Mouse (Mus musculus) forebrain, embryonic 15.5 days (tissue): ENCODE results near the gene Car2. TPM values are rescaled to one million over a fixed set of nuclear protein-coding genes. Genes with fewer than 3 reads are reported as not detected.
A peak's percentile ranks its signal among the peaks of the same experiment; 100 is the strongest.

Experiments used
- ATAC-seq: fragments of 200-750 bp; cut with Nextera tagmentation; replicated peaks from 2 replicates; pipeline ENCODE4 v1.8.0; 2017; ENCODE audit warnings: mild to moderate bottlenecking, moderate TSS enrichment, moderate library complexity
- H3K27ac ChIP-seq: fragments of 300-500 bp; sonication (generic); replicated peaks from 2 replicates; pipeline ENCODE4 v1.5.1; 2015; ENCODE audit warnings: mild to moderate bottlenecking, inconsistent platforms
- H3K27me3 ChIP-seq: fragments of 300-500 bp; sonication (generic); 2 replicates; pipeline ENCODE4 v1.6.1; 2015; ENCODE audit warnings: inconsistent platforms
- H3K36me3 ChIP-seq: fragments of 300-500 bp; sonication (generic); 2 replicates; pipeline ENCODE4 v1.6.1; 2015; ENCODE audit warnings: mild to moderate bottlenecking, inconsistent platforms
- H3K4me1 ChIP-seq: fragments of 300-500 bp; sonication (generic); 2 replicates; pipeline ENCODE4 v1.6.1; 2015; ENCODE audit warnings: inconsistent platforms
- H3K4me2 ChIP-seq: fragments of 300-500 bp; sonication (generic); replicated peaks from 2 replicates; pipeline ENCODE4 v1.6.1; 2015; ENCODE audit warnings: mild to moderate bottlenecking, inconsistent platforms
- H3K4me3 ChIP-seq: fragments of 300-500 bp; sonication (generic); 2 replicates; pipeline ENCODE4 v1.5.1; 2015; ENCODE audit warnings: mild to moderate bottlenecking, inconsistent platforms
- H3K9ac ChIP-seq: fragments of 300-500 bp; sonication (generic); replicated peaks from 2 replicates; pipeline ENCODE4 v1.6.1; 2015; ENCODE audit warnings: mild to moderate bottlenecking, inconsistent platforms
- H3K9me3 ChIP-seq: fragments of 300-500 bp; sonication (generic); 2 replicates; pipeline ENCODE4 v1.6.1; 2016; ENCODE audit warnings: inconsistent platforms
- WGBS: fragments of 180-500 bp; shearing (Covaris S2); methylation state at CpG from one replicate; pipeline ENCODE4 v1.1.7; 2015; ENCODE audit warnings: mixed read lengths; 5-methylcytosine and 5-hydroxymethylcytosine counted together
- polyA plus RNA-seq: library from polyadenylated mRNA; unstranded; fragments of >200 nt; fragmentation: Nextera tagmentation; extraction: Ambion mirVana; gene quantifications from 2 replicates; pipeline ENCODE4 v1.2.1, GENCODE M21; 2015

Car2 gene
- 21.7 and 22.7 TPM in 2 replicates for polyA plus RNA-seq

DNA sequence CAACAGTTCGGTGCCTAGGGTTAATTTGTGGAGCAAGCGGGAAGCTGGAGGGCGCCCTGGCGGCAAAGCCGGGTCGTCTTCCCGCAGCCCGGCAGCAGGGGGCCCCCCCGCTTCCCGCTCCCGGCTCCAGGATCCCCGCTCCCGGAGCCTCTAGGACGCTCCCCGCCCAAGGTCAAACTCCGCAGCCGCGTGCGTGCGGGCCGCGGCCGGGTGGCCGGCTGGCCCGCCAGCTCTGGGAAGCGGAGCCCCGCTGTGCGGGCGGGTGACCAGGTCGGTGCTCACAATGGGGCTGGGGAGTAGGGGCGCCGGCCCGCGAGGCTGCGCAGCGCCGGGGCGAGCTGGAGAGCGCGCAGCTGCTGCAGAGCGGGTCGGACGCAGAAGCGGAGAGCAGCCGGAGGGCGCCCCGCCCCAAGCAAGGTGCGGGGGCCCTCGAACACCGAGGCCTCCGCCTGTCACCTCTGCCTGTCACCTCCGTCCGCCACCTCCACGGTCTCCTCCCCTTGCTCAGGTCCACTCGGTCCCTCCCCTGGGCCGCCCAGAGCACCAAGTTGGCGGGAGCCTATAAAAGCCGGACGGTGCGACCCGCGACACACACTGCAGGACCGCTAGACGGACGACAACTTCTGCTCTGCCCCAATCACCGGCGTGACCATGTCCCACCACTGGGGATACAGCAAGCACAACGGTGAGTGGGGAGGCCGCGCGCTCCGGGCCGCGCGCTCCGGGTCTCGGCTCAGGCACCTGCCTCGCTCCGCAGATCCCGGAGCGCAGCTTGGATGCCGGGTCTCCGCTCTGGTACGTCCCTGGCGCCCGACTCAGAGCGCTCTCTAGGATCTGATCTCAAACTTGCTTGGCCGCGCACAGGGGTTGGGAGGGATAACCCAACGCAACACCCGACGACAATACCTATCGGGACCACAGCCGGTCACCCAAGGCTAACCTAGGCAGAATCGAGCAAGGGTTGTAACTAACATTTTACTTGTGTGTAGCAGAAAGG is at the start of gene Car2:
TSS of gene Car2 (plus strand) at position 172 of the 997 bp plus-strand sequence.
- under 1% methylated on average over 94 of the region's 95 CpGs for WGBS
- peak; percentile 91 for ATAC-seq

DNA sequence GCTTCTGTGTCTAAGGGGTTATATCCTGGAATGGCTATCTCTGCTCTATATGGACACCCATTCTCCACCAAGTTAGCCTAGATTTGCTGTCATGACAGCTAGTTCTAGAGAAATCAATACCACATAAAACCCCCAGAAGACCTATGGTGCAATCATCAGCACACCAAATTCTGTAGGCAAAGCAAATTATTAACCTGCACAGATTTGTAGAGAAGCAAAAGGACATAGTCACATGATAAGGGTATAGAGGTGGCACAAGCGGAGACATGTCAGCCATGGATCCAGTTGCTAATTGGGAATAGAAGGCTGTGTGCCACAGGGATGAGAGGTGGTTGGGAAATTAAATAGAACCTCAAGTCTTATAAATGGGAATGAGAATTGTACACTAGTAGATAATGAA is 47.1 kb upstream of the Car2 start:
- no peaks in the 10 kb centered on the region for H3K27me3 ChIP-seq
- no peak overlapping the region for H3K4me3 ChIP-seq
- no peaks in the 10 kb centered on the region for H3K9me3 ChIP-seq
- H3K4me2 ChIP-seq, result no peak overlapping the region
- no peaks in the 10 kb centered on the region for H3K36me3 ChIP-seq
- no peak overlapping the region for H3K9ac ChIP-seq
- no peak overlapping the region for H3K27ac ChIP-seq
- WGBS, result 90% methylated on average over 1 of the region's 1 CpGs
- no peaks in the 10 kb centered on the region for H3K4me1 ChIP-seq
- ATAC-seq, result no peak

More for the DNA sequence above, at the start of gene Car2:
- Histone ChIP-seq H3K27ac (0 out of 2 replicates have a peak within 1 kb of the TSS, but pooled peaks have one; percentile 38), H3K9me3 (no peaks in the 10 kb centered on the region), H3K27me3 (no peaks in the 10 kb centered on the region), H3K4me3 (peak within 1 kb of the TSS; percentile 67), H3K36me3 (no peaks in the 10 kb centered on the region), H3K4me1 (peaks cover 6% of the 10 kb centered on the region; the same call in 1 of the 2 replicates), H3K4me2 (peak within 1 kb of the TSS; percentile 76), H3K9ac (peak within 1 kb of the TSS; percentile 61)

DNA sequence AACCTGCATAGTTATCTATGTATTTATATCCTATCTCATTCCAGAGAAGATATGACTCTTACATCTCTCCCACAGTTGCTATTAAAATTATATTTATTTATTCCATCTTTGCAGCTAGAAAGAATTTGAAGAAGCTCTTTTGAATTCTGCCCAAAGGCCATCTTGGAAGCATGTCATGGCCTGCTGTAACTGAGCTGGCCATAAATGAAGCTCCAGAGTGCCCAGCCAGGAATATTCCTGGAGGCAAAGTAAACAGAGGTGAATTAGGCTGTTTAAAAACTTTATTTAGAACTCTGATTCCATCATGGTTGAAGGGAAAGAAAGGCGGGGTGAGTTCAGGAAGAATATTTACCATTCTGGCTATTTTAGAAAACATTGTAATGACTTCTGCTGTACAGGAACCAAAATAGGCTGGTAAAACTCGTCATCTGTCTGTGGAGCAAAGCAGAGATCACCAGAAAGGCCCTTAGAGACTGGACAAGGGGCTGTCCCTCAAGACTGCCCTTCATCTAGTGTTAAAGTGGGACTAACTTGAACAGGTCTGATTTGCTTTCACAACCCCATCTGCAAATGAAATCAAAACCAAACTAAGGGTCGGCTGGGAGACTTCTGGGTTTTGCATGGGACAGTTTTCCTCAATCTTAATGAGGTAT is 46.5 kb upstream of the Car2 start:
- no peak overlapping the region for H3K9ac ChIP-seq
- no peak overlapping the region for H3K27ac ChIP-seq
- no peaks in the 10 kb centered on the region for H3K36me3 ChIP-seq
- WGBS, result 80% methylated on average over 3 of the region's 3 CpGs
- H3K4me3 ChIP-seq, result no peak overlapping the region
- no peaks in the 10 kb centered on the region for H3K4me1 ChIP-seq
- no peaks in the 10 kb centered on the region for H3K9me3 ChIP-seq
- H3K4me2 ChIP-seq, result no peak overlapping the region
- ATAC-seq, result no peak
- no peaks in the 10 kb centered on the region for H3K27me3 ChIP-seq

DNA sequence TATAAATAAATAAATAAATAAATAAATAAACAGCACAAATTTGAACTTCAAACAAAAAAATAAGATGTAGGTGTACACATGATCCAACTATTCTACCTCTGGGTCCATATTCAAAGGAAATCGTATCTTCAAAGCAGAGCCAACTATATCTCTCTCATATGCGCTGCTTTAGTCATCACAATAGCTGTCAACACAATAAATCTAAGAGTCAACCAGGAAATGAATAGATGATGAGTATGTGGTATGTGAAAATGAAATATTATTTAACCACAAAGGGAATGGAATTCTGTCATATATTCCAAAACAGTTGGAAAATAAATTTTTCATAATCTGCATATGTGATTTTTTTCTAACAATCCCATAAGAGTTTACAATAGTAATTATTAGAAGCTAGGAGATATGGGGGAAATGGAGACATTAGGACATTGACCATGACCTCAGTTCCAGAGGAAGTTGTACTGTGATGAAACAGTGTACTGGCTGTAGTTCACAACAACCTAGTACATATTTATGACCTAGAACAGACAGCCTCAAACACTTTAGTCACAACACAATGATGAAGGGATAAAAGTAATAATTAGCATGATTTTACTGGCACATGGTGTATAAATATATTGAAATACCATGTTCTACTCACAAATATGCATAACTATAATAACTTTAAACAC is 37.4 kb upstream of the Car2 start:
- no peak overlapping the region for H3K27ac ChIP-seq
- ATAC-seq, result no peak
- no peaks in the 10 kb centered on the region for H3K36me3 ChIP-seq
- WGBS, result 92% methylated on average over 2 of the region's 2 CpGs
- H3K27me3 ChIP-seq, result no peaks in the 10 kb centered on the region
- H3K4me2 ChIP-seq, result no peak overlapping the region
- no peaks in the 10 kb centered on the region for H3K4me1 ChIP-seq
- H3K9me3 ChIP-seq, result no peaks in the 10 kb centered on the region
- H3K4me3 ChIP-seq, result no peak overlapping the region
- no peak overlapping the region for H3K9ac ChIP-seq

DNA sequence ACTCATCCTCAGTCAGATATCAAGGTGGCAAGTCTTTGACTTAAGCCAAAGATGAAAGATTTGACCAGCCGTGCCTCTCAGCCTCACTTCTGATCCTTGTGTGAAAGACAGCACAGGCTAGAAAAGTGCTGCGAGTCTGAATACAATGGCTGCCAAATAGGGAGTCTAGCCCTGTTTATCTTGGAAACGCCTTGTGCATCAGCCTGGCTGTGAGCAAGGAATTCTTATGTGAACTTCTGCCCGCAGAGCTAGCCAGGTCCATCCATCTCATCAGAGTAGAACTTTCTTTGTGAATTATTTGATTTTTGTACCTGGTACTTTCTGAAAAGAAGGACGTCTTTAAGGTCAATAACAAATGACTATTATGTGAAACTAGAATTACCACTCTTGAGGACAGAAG is 32.1 kb upstream of the Car2 start:
- Histone ChIP-seq H3K9ac (no peak overlapping the region), H3K36me3 (no peaks in the 10 kb centered on the region), H3K27me3 (no peaks in the 10 kb centered on the region), H3K4me3 (no peak overlapping the region), H3K27ac (no peak overlapping the region), H3K4me2 (no peak overlapping the region), H3K4me1 (no peaks in the 10 kb centered on the region), H3K9me3 (no peaks in the 10 kb centered on the region)
- no peak for ATAC-seq
- 68% methylated on average over 5 of the region's 5 CpGs for WGBS

DNA sequence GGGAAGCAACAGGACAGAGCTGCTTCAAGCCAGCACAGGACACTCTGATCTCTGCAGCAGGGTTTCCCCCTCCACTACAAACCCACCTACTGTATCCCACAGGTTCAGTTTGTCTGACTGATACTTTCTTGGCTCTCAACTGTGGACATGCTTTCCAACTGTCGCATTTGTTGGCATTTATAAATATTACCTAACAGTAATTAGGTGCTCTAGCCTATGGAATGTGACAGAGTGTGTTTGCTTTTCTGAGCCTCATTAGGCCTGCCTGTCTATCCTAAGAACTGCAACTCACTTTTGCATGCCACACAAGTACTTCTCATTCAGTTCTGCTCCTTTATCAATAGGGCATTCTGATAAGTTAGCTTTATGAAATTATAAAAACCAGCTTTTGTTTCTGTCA is 31.6 kb upstream of the Car2 start:
- 49% methylated on average over 1 of the region's 1 CpGs for WGBS
- H3K4me3 ChIP-seq, result no peak overlapping the region
- peak; percentile 72; the same call in 1 of the 2 replicates for ATAC-seq
- H3K27ac ChIP-seq, result no peak overlapping the region
- H3K36me3 ChIP-seq, result no peaks in the 10 kb centered on the region
- H3K4me2 ChIP-seq, result no peak overlapping the region
- H3K9ac ChIP-seq, result no peak overlapping the region
- H3K4me1 ChIP-seq, result no peaks in the 10 kb centered on the region
- H3K9me3 ChIP-seq, result no peaks in the 10 kb centered on the region
- H3K27me3 ChIP-seq, result no peaks in the 10 kb centered on the region

DNA sequence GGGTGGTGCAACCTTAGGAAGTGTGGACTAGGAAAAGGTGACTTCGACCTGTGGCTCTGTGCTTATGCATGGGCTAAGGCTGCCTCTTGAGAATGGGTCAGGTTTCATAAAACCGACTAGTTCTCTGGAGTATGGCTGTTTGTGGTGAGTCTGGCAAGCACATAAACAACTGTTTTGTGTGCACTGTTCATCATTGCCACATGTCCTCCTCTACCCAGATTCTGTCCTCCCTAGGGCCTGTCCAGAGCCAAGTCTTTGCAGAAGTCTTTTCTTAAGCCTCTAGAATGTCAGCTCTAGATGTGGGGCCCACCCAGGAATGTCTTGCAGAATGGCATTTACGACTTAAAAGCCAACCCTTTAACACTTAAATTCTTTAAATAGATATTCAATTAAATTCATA is 28.2 kb upstream of the Car2 start:
- Histone ChIP-seq H3K4me2 (no peak overlapping the region), H3K27ac (no peak overlapping the region), H3K36me3 (no peaks in the 10 kb centered on the region), H3K9me3 (no peaks in the 10 kb centered on the region), H3K4me3 (no peak overlapping the region), H3K4me1 (peaks cover 7% of the 10 kb centered on the region), H3K9ac (no peak overlapping the region), H3K27me3 (no peaks in the 10 kb centered on the region)
- ATAC-seq, result no peak
- 87% methylated on average over 3 of the region's 3 CpGs for WGBS

DNA sequence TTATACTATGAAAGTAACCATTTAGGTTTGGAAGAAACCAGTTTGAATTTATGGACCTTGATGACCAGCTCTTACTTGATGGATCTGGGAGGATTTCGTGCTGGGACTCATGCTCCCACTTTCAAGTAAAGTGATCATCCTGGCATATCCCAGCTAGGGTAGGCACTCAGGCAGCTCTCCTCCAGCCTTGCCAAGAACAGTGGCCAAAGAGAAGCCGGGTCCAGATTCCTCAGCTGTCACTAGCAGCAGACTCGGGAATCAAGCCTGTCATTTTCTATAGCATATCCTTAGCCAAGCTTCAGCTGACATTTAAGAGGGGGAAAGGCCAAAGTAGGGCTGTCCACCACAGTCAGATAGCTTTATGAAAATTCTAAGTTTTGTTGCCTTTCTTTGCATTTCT is 25.8 kb upstream of the Car2 start:
- no peaks in the 10 kb centered on the region for H3K36me3 ChIP-seq
- H3K27ac ChIP-seq, result no peak overlapping the region
- peaks cover 13% of the 10 kb centered on the region for H3K4me1 ChIP-seq
- no peak for ATAC-seq
- no peak overlapping the region for H3K4me3 ChIP-seq
- no peak overlapping the region for H3K9ac ChIP-seq
- no peaks in the 10 kb centered on the region for H3K27me3 ChIP-seq
- H3K9me3 ChIP-seq, result no peaks in the 10 kb centered on the region
- H3K4me2 ChIP-seq, result no peak overlapping the region
- 70% methylated on average over 3 of the region's 3 CpGs for WGBS

DNA sequence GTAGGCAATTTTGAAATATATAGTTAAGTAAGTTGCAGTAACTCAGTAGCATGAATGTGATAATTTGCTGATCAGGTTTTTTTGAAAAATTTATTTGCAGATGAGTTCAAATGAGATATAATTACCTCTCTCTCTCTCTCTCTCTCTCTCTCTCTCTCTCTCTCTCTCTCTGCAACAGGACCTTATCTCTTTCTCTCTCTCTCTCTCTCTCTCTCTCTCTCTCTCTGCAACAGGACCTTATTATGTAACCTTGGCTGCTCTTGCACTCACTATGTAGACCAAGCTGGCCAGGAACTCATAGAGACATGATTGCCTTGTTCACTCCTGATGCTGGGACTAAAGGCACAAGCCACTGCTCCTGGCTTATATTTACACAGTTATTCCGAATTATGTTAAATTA is 24.9 kb upstream of the Car2 start:
- Histone ChIP-seq H3K4me1 (peaks cover 13% of the 10 kb centered on the region), H3K9ac (no peak overlapping the region), H3K36me3 (no peaks in the 10 kb centered on the region), H3K4me2 (no peak overlapping the region), H3K9me3 (no peaks in the 10 kb centered on the region), H3K4me3 (no peak overlapping the region), H3K27ac (no peak overlapping the region), H3K27me3 (no peaks in the 10 kb centered on the region)
- ATAC-seq, result no peak
- 89% methylated on average over 1 of the region's 1 CpGs for WGBS

DNA sequence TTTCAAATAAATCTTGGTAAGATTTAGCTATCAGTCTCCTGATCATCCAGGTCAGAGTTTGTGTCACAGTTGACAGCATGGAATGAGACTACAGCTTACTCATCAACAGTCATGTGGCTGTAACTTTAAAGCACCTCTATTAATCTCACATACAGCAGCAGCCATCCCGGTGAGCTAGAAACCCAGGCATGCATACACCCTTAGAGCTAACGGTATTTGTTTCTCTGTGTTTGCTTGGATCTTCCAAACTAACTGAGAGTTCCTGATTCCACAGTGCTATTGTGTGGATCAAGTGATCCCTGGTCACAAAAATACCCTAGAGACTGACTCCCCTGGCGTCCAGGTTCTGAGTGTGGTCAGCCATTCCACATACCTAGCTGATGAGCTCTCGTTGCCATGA is 24.3 kb upstream of the Car2 start:
- no peak overlapping the region for H3K4me3 ChIP-seq
- H3K9ac ChIP-seq, result no peak overlapping the region
- no peaks in the 10 kb centered on the region for H3K36me3 ChIP-seq
- ATAC-seq, result no peak
- H3K4me1 ChIP-seq, result peaks cover 13% of the 10 kb centered on the region
- peak overlapping the region; percentile 70 for H3K4me2 ChIP-seq
- H3K9me3 ChIP-seq, result no peaks in the 10 kb centered on the region
- 18% methylated on average over 4 of the region's 4 CpGs for WGBS
- H3K27me3 ChIP-seq, result no peaks in the 10 kb centered on the region
- H3K27ac ChIP-seq, result no peak overlapping the region

DNA sequence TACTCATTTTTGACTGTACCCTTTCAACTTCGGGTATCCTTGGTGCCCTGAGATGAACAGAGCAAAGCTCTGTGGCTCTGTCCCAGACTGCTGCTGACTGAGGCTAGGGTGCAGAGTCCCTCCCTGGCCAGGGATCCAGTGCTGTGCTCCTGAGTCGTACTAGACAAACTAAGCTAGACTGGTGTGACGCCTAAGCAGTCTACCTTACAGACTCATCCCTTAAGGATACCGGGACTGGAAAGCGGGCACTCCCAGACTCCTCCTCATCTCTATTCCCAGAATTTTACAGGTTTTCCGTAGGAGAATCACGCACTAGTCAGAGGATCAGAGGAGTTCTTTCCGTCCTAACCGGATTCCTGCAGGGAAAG is 23.4 kb upstream of the Car2 start:
- under 1% methylated on average over 9 of the region's 9 CpGs for WGBS
- H3K36me3 ChIP-seq, result no peaks in the 10 kb centered on the region
- peak; percentile 89 for ATAC-seq
- H3K4me3 ChIP-seq, result peak overlapping the region; percentile 43
- H3K4me2 ChIP-seq, result peak overlapping the region; percentile 70
- H3K27ac ChIP-seq, result no peak overlapping the region
- H3K9ac ChIP-seq, result peak overlapping the region; percentile 37
- H3K4me1 ChIP-seq, result peaks cover 13% of the 10 kb centered on the region
- H3K27me3 ChIP-seq, result no peaks in the 10 kb centered on the region
- H3K9me3 ChIP-seq, result no peaks in the 10 kb centered on the region
